Mouse (Mus musculus) c-Kit-positive CD71-positive TER-119-negative erythroid progenitor cells, embryonic 14.5 days (primary cell): ENCODE measurements around the gene Clic6.
"Not testable (repeated sequence)": the region's sequence is repeated elsewhere in the genome, so short reads cannot be mapped to it uniquely, and the experiment has no call there.

ENCODE experiments used
- DNase-seq: peaks from one replicate; pipeline ENCODE4 v3.0.0-alpha.2; 2013; ENCODE audit warnings: low read depth

Clic6 gene

DNA sequence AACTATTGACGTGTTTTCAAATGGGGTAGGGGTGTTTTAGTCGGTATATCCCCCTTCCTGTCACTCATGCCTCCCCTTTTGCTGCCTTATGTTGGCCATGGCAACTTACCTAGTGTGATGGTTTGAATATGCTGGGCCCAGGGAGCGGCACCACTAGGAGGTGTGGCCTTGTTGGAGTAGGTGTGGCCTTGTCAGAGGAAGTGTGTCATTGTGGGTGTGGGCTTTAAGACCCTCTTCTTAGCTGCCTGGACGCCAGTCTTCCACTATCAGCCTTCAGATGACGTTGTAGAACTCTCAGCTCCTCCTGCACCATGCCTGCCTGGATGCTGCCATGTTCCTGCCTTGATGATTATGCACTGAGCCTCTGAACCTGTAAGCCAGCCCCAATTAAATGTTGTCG lies 14.8 kb upstream of the Clic6 start, which contains the start of gene Rcan1:
TSS of gene Rcan1 (minus strand) at position 162 of the 400 bp plus-strand sequence.
- DNase-seq, result no peak

DNA sequence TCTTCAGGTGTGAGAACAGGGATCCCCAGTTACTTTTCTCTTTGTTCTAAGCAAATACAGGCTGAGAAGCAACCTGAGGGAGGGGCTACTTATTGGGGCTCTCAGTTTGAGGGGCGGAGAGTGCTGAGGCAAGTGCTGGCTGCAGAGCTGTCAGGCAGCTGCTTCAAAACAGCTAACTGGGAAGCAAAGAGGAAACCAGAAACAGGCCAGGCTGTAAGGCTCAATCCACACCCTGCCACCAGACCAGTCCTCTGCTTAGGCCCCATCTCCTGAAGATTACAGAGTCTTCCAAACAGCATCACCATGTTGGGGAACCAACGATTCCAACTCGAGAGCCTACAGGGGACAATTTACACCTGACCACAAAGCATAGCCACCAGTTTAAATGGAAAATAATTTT lies 12.6 kb upstream of the Clic6 start:
- no peak for DNase-seq

DNA sequence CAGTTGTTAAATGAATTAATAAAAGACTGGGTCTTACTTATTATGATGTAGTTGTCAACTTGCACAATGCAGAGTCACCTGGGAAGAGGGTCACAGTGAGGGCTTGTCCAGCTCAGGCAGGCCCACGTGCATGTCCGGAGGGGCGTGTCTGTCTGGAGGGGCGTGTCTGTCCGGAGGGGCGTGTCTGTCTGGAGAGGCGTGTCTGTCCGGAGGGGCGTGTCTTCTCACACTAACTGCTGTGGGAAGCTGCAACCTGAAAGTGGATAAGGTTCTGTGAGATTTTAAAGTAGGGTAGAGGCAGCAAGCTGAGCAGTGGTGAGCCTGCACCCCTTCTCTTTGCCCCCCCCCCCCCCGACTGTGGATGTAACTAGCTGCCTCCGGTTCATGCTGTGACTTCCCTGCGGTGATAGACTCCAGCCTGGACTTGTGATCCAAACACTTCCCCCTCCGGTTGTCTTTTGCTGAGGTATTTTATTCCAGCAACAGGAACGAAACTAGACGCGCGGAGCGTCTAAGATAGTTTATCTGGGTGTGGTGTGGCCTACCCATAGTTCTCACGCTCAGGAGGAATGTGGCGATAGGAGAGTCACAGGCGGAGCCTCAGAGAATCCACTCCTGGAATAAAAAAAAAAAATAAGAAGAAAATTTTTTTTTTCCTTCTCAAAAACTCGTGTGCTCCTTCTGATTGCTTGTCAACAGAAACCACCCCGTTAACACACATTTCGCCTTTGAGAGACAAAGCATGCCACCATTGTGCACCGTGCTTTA lies 10.3 kb upstream of the Clic6 start:
- no peak for DNase-seq

DNA sequence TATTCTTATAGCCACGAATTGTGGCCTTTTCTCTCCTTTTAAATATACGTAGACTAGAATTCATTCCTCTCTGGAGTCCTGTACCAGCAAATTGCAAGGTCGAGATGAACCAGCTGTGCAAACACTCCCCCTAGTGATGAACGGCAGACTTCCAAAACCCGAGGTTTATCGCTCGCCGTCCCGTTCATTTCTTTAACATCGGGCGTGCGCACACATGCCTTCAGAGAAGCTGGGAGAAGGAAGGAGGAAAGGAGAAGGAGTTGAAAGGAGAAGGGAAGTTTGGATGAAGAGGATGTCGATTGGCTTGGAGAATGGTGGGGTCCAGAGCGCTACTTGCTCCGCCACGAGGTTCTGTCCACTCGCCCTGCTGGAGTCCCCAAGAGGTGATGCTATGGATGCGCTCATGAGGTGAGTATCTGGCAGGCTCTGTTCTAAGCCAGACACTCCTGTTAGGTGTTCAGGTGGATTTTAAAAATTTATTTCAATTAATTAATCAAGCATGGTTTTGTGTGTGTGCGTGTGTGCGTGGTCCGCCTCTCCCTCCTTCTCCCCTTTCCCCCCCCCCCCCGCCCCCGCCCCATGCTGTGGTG lies 6.9 kb upstream of the Clic6 start:
- no peak for DNase-seq

DNA sequence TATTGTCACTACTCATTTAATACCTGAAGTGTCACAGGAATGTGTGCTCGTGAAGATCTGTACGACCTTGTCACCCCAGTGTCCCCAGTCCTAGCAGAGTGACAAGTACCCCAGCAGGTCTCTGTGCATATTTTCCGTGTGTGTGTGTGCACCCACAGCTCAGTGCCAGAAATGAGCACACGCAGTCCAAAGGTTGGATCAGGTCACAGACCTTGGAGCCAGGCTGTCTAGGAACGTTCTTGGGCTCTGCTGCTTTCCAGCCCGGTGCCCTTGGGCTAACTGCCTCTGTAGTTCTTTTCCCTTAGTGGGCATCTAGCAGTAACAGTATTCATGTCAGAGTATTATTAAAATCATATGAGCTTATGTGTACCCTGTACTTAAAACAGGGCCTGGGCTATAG lies 1.6 kb downstream of the Clic6 start:
- DNase-seq, result no peak

DNA sequence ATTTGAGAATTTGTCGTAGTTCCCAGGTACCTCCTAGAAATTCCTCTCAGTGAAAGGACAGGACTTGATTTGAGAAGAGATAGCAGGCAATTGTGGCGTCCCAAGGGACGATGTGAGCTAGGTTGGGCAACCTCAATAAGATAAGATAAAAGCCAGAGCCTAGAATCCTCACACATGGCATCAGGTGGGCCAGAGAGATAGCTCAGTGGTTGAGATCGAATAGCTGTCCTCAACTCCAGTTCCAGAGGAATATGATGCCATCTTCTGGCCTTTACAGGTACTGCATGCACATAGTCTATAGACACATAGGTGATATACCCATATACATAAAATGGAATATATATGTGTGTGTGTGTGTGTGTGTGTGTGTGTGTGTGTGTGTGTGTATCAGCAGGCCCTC lies 2.0 kb downstream of the Clic6 start:
- peak; percentile 90 for DNase-seq

DNA sequence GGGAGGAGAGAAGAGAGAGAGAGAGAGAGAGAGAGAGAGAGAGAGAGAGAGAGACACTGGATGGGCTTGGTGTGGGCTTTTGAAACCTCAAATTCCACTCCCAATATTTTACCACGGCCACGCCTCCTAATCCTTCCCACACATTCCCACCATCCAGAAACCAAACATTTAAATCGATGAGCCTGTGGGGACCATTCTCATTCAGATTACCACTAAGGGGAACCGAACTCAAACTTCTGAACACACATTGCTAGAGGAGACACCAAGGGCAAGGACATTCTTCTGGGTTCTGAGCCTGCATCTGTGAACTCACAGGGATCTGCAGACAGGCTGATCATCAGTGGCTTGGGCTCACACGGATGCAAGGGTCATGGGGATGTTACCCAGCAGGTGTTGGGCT lies 2.9 kb downstream of the Clic6 start:
- DNase-seq, result no peak

DNA sequence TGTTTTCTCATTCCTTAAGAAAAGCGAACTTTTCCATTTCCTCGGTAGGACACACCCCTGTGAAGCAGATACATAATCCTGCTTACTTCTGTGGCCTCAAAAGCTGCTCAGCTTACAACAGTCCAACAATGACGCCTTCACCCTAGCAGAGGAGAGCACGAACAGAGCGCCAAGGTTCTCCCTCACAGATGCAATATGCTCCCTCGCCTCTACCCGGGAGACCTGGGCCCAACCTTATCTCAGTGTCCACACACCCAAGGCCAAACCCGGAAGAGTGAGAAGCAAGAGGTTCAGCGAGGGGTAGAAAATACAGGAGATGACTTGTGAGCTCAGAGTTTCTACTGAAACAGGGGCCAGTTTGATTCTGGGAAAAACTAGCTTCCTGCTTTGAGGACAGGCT lies 3.8 kb downstream of the Clic6 start:
- DNase-seq, result peak; percentile 68

DNA sequence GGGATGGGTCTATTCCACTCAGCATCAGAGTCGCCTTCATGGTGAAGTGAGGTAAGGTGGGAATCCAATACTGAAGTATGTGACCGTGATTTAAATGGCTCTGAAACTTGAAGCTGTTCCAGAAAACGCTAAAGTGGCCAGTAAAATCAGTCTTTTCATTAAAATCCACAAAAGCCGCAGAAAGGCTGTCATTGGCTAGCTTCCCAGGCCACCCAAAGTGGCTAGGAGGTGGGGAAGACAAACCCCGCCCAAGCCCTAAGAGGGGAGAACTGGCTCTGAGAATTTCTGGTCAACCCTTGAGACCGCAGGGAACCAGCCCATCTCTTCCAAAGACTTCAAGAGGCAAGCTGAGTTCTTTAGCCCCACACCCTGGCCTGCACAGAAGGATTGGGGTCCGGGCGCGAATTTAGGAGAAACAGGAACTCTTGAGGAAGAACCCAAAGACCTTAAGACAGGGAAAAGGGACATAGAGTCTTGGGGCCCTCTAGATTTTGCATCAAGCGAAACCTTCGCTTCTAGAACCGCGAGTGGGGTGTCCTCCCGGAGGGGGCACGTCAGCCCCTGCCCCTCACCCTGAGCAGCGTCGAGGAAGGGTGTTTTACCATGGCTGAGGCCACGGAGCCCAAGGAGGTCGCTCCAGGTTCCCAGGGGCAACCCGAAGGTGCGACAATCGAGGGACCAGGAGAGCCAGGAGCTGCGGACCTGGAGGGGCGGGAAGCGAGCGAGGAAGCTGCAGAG lies 12.5 kb downstream of the Clic6 start:
- no peak for DNase-seq

DNA sequence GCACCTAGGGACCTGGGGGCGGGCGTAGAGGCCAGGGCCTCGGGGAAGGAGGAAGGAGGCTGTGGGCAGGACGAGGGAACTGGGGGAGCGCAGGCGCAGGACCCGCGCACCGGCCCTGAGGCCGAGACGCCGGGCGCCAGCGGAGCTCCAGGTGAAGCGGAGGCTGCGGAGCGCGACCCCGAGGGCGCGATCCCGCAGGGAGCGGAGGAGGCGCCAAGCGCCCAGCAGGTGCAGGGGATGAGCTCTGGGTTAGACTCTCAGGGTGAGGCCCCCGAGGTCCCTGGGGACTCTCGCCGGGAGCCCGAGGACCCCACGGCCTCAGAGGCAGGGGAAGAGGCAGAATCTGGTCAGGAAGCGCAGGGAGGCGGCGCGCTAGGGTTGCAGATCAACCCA lies 13.0 kb downstream of the Clic6 start:
- no peak for DNase-seq

DNA sequence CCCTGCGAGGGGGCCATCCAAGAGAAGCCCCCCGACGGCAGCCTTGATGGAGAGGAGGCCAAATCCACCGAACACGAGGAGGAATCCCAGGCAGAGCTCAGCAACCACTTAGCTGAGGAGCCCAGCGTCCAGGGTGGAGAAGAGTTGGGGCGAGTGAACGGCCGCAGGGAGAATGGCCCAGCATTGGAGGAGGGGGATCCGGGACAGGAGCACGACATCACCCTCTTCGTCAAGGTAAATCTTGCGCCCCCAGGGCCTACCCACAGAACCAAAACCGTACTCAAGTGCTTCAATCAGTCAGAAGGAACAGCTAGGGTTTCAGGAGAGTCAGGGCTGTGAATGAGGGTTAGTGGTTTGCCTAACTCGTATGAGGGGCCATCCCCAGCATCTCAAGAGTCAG lies 13.8 kb downstream of the Clic6 start:
- DNase-seq, result no peak

DNA sequence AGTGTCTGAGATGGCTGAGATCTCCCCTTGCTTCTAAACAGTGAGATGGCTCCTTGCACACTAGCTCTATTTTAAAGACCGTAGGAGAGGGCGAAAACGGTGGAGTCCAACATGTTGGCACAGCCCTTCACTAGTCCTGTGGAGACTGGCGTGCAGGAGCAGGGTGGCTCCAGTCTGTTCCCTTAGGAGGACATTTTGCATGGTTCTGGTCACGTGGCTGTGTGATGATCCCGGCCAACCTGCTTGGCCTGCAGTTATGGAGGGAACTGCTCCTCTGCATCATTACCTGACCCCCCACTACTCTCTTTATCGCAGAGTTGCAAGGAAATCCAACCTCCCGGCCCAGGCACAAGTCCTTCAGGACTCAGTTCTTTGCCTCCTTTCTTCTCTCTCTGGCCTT lies 15.0 kb downstream of the Clic6 start:
- no peak for DNase-seq

DNA sequence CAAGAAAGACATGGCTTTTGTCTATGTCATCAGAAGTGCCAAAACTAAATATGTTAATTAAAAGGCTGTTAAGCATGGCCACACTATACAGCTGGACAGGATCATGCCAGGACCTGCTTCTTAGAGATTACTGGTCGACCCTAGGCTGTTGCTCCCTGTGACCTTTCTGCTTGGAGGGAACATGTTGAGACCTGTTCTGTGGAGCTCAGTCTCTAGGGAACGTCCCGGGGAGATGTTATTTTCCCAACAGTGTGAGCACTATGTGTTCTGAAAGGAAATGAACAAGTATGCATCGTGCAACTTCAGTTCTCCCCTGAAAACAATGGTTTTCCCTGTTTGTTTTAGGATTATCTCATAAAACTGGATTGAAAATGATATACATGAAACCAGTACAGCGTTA lies 17.6 kb downstream of the Clic6 start:
- no peak for DNase-seq

DNA sequence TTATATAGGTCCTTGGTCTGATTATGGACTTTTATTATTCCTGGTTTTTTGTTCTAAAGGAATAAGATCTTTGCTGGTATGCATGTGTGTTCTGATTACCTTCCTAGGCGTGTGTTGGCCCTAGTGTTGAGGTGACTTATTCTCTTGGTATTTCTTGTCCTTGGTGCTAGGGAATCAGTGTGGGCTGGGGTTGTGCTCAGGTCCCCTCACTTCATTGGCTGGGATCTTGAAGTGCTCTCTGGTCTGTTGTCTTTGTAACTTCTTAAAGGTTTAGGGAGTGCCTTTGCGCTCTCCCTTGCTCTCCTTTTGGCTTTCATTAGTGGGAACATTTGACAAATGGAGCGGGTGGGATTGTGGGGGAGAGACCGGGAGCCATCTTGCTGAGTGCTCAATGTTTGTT lies 22.0 kb downstream of the Clic6 start:
- DNase-seq, result no peak

DNA sequence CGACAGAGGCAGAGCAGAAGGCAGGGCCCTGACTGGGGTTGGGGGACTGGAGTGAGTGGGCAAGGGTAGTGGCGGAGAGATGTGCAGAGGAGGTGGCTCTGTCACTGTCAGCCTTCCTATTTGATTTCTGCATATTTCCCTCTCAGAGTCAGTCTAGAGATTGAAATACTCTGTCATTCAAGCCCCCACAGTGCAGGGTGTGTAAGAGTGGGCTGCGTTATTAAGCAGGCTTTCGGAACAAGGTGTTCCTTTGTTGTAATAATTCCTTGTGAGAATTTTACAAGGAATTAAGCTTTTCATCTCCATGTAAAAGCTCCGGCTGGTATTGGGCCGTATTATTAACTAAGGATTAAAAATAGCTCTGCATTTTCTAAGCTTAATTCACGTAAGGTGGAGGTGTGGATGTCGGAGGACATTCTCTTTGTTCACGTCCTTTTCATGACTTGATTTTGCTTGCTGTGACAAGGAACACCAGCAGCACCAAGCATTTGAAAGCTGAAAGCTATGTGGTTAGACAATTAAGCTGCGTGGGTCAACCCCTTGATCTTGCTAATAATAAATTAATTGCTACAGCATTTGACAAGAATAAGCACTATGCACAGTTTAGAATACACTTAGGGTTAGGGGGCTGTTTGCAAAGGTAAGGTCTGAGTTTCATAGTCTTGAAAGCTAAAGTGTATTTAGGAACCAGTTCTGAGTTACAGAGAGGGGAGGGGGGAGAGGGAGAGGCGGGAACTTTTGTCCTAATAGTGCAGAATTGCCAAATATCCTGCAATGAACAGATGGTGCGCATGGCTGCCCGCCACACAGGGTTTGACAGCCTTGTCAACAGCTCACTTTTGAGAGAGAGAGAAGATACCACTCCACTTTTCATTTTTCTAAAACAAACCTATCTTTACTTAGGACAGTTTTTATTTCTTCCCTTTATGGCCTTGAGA lies 25.6 kb downstream of the Clic6 start:
- no peak for DNase-seq

DNA sequence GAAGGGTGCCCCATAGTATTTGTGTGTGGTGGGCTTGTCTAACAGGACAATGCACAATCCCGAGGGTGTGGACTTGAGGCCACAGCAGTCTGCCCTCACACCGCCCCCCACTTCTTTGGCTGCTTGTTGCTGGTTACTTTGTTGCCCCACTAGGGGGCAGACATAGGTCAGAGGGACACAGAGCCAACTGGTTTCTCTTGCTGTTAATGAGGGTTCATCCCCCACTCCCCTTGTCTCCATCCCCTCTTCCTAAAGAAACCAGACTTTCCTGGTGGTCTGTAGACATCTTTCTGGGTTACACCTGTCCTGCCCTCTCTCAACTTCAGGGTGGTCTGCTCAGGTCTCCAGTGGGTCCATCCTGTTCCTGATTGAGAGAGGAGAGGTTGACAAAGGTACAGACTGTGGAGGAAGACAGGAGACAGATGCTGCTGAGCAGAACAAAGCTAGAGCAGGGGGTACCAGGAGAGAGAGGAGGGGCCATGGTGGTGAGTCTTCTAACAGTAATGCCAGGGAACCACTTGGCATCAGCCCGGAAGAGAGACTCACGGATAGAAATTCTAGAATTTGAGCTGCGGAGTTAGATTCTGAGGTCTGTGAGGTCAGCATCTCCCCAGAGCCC lies 26.3 kb downstream of the Clic6 start:
- no peak for DNase-seq

DNA sequence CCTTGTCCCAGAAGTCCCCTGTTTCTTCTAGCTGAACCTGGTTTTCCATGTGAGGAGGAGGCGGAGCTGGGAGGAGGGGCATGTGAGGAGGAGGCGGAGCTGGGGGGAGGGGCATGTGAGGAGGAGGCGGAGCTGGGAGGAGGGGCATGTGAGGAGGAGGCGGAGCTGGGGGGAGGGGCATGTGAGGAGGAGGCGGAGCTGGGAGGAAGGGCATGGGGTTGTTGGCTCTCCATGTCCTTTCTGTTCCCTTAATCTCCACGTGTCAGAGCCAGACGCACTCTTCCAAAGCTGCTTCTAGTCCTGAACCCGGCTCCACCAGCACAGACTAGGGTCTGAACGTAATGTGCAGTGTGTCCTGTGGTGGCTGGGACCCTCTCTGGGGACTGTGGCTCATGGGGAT lies 29.4 kb downstream of the Clic6 start:
- not testable (repeated sequence) for DNase-seq

DNA sequence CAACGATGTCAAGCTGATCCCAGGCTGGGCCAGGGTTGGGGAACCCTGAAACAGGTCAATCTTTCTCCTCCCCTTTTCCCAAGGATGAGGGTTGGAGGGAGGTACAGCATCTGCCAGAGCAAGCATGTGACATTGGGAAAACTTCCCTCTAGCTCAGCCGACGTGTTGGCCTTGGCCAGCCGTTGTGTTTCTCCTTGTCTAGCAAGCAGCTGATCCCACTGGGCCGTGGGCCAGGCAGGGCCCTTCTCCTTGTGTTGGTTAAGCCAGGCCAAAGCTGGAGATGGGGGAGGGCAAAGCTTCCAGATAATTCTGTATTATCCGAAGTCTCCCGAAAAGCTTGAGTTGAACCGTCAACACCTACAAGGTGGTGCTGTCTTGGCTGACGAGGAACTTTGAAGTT lies 30.6 kb downstream of the Clic6 start:
- no peak for DNase-seq

DNA sequence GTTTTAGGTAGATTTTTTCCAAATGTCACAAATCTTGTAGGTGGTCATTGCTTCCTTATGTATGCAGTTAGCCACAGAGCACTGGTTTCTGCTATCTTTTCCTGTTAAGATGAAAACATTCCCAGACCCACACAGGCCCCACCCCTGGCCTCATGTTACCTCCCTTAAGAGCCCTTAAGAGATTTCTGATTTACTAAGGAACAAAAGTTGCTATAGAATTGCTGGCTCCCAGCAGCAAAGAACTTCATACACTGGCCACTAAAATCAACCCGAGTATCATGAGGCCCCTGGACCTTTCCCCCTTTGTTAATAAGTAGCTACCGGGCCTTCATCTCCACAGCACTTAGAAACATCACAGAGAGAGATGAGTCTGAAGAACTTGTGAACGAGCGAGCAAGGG lies 33.2 kb downstream of the Clic6 start:
- no peak for DNase-seq

DNA sequence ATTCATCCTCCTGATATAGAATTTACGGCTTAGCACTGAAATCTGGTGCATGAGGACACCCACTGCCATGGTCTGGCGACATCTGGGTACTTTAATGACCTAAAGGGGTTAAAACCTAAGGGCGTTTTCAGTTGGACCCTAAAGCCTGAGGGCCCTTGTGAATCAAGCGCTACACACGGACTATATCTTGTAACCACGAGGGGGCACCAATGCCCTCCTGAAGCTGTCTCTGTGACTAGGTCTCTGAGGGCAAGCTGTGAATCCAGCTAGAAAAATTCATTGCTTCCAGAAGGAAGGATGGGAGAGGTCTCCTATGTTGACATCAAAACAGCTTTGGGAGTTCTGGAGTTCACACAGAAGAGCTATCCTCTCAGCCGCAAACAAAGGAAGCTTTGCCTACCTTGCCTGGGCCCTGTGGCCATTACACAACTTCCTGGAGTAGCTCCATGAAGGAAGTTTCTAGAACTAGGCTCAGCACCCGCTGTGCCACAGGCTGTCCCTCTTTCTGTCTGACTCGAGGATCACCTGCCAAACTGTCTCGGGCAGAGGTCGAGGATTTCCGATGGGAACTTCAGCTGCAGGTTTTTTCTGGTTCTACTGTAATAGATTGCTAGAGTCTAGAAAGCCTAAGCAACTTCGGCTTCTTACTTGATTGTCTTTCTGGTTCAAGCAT lies 34.4 kb downstream of the Clic6 start:
- peak; percentile 13 for DNase-seq

DNA sequence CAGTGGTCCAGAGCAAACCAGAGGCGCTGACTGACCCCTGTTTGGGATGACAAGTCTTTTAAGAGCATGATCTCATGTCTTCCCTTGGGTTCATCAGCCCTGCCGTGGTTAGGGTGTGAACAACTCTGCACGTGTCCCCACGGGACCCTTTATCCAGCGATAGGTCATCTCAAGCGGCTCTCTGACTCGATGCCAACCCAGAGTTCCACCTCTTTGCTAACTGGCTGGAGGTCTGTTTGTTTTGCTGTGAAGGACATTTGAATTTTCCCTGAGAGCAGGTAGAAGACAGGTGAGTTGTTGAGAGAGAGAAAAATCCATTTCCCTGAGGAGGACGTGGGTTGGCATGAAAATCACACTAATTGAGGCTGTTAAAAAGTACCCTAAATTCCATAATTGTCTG lies 37.8 kb downstream of the Clic6 start:
- DNase-seq, result no peak
